Mouse (Mus musculus): Measurements from ENCODE around the gene Rnf224. TPM values are rescaled to one million over a fixed set of nuclear protein-coding genes. Genes with fewer than 3 reads are reported as not detected.

The Rnf224 gene
- not detected in 2 replicates for total RNA-seq (2023)

DNA sequence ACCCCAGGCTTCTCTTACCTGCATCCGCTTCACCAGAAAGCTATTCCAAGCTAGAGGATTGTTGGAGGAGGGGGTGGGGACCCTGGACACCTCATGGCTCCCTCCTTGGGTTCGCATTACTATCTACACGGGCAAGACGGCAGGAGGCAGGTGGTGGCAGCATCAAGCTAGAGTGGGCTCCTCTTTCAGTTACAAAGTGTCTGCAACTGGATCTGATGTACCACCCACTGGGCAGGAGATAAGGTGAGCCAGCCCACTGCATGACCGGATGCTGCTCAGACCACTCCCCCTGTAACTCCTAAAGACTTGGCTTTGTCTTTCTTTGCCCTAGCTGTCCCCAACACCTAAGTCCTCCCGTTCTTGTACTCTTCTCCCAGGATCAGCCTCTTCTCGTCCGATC, at the start of gene Rnf224:
Gene Rnf224, minus strand, starts transcription at position 174 of the 400 bp plus-strand sequence.

DNA sequence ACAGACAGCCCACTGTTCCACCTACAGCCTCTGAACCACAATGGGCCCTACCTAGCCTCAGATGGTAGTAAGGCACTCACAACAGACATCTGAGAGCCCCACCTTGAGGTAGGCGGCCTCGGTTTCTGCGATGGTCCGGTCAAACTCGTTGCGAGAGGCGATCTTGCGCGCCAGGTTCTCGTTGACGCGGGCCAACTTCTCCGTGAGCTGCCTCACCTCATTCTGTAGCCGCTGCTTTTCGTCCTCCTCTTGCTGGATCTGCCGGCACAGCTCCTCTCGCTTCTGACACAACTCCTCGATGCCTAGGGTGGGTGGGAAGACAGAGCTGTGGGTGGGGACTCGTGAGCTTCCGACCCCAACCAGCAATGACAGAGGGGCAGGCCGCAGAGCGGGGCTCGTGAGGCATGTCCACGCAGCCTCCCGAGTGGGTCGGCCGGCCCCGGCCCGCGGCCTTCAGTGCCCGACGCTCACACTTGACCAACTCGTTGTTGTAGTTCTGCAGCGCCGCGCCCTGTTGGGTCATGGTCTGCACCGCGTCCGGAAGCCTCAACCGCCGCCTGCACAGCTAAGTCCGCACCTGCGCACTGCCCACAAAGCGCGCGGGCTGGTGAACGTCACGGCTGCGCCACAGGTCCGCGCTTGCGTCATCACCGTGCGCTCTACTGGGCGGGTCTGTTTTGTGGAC, 35.4 kb upstream of the Rnf224 start, which contains the start of the genes Ssna1 and Anapc2:
Gene Ssna1, minus strand, starts transcription at position 612 of the 685 bp plus-strand sequence.
Gene Anapc2, plus strand, starts transcription at position 652 of the 685 bp plus-strand sequence.

GRCm38 (mm10) chr2:25262291-25262767, 25.7 kb upstream of the Rnf224 start, which contains the start of gene Tprn:
Tprn (plus strand) TSS chr2:25262618.

DNA sequence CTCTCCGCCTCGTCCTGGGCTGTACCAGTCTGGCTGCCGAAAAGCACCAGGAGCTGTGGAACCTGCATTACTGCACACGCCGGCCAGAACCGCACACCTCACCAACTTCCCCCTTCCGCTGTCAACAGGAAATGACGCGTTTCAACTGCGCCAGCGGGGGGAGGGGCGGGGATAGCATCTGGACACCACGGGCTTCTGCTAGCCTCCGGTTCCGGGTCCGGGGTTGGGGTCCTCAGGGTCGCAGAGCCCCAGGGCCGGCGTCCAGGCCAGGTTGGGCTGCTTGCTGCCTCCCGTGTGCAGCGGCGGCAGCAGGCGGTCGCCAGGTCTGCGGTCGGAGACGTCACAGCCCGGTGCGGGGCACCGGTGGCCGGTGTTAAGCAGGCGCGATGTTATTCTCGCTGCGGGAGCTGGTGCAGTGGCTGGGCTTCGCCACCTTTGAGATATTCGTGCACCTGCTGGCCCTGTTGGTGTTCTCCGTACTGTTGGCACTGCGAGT, 18.7 kb upstream of the Rnf224 start, which contains the start of gene Tmem203:
Gene Tmem203, plus strand, starts transcription at position 156 of the 496 bp plus-strand sequence.

DNA sequence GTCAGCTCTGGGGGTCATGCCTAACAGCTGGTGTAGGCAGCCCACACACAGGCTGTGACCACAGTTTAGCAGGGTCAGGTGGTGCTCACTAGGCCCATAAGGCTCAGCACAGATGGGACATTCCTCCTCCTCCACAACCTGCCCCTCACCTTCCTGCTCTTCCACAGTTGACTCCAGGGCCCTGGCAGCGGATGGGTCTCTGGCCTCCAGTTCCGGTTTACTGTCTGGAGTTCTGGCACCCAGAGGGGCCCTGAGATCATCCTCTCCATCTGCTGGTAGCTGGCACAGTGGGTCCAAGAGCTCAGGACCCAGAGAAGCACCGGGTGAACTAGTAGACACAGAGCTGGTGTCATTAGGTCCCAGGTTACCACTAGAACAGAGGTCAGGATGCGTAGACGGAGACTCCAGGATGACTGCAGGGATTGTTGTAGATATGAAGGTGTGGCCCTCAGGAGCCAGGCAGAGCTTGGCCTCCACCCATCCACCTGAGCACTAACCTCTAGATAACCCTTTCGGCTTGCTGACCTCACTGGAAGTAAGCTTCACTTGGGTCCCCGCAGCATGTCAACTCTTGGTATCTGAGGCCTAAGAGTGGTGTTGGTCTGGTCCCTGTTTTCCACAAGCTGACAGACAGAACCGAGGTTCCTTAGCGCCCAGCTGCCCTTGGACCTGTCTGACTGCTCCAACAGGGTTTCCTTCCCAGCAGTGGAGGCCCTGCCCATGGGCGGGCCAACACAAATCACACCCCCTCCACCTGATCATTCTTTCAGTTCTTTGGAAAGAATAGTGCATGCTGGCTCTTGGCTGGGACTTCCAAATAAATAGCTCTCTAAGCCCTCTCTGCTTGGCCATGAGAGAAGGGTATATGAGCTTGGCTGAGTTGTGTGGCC, 9.8 kb upstream of the Rnf224 start, which contains the start of gene AL732309.1:
Gene AL732309.1, minus strand, starts transcription at position 681 of the 890 bp plus-strand sequence.

GRCm38 (mm10) chr2:25242101-25242506, 5.5 kb upstream of the Rnf224 start, which contains the start of the genes Rnf208 and Cysrt1:
Rnf208 (plus strand) TSS chr2:25242255.
Cysrt1 (minus strand) TSS chr2:25242452.

GRCm38 (mm10) chr2:25234050-25234449, 2.5 kb downstream of the Rnf224 start, which contains the start of gene Slc34a3:
Slc34a3 (minus strand) TSS chr2:25234364.

DNA sequence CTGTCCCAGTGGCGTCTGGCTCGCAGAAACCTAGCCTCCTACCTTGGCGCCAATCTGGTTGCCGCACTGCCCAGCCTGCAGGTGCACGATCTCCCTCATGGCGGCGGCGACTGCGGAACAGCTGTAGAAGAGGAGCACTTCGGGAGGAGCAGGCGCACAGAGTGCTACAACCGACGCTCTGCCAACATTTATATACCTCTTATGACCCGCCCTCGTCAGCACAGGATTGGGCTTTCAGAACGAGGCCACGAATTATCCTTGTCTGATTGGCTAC, 12.2 kb downstream of the Rnf224 start, which contains the start of gene Tubb4b:
Gene Tubb4b, minus strand, starts transcription at position 211 of the 274 bp plus-strand sequence.

GRCm38 (mm10) chr2:25218445-25218844, 18.1 kb downstream of the Rnf224 start, which contains the start of gene Fam166a:
Fam166a (plus strand) TSS chr2:25218745.

GRCm38 (mm10) chr2:25214444-25214843, 22.1 kb downstream of the Rnf224 start, which contains the start of gene Stpg3:
Stpg3 (minus strand) TSS chr2:25214637.

GRCm38 (mm10) chr2:25211121-25211670, 25.4 kb downstream of the Rnf224 start, which contains the start of gene Nelfb:
Nelfb (minus strand) TSS chr2:25211489.

GRCm38 (mm10) chr2:25196172-25196954, 40.2 kb downstream of the Rnf224 start, which contains the start of gene Tor4a:
Tor4a (minus strand) TSS chr2:25196886.

Other genes starting within 250 kb of the Rnf224 start
- 13.3 and 21.1 TPM in 2 replicates for gene Nsmf, start 182.4 kb downstream of the Rnf224 start, total RNA-seq (2023)
- gene Entpd8, start 156.5 kb downstream of the Rnf224 start, total RNA-seq (2023) = not detected in 2 replicates
- not detected in 2 replicates for gene Noxa1, start 141.6 kb downstream of the Rnf224 start, total RNA-seq (2023)
- gene Nrarp, start 56.0 kb downstream of the Rnf224 start, total RNA-seq (2023) = 0.47 and 0.79 TPM in 2 replicates
- 33.2 and 33.9 TPM in 2 replicates for gene Tor4a, start 39.9 kb downstream of the Rnf224 start, total RNA-seq (2023)
- gene Nelfb, start 25.3 kb downstream of the Rnf224 start, total RNA-seq (2023) = 40.8 and 59.3 TPM in 2 replicates
- gene Stpg3, start 22.1 kb downstream of the Rnf224 start, total RNA-seq (2023) = not detected in 2 replicates
- not detected in 2 replicates for gene Fam166a, start 18.0 kb downstream of the Rnf224 start, total RNA-seq (2023)
- 227 and 252 TPM in 2 replicates for gene Tubb4b, start 12.1 kb downstream of the Rnf224 start, total RNA-seq (2023)
- gene Slc34a3, start 2.4 kb downstream of the Rnf224 start, total RNA-seq (2023) = not detected in 2 replicates
- gene Rnf208, start 5.5 kb upstream of the Rnf224 start, total RNA-seq (2023) = 0.57 TPM in 1 of 2 replicates, not detected in the other
- not detected in 2 replicates for gene Cysrt1, start 5.7 kb upstream of the Rnf224 start, total RNA-seq (2023)
- 3.1 and 5.6 TPM in 2 replicates for gene AL732309.1, start 10.1 kb upstream of the Rnf224 start, total RNA-seq (2023)
- 18.5 and 30.7 TPM in 2 replicates for gene Tmem203, start 18.7 kb upstream of the Rnf224 start, total RNA-seq (2023)
- 7.5 and 9.1 TPM in 2 replicates for gene Tprn, start 25.8 kb upstream of the Rnf224 start, total RNA-seq (2023)
- 52.4 and 52.7 TPM in 2 replicates for gene Ssna1, start 35.7 kb upstream of the Rnf224 start, total RNA-seq (2023)
- gene Anapc2, start 35.7 kb upstream of the Rnf224 start, total RNA-seq (2023) = 71.6 and 79.3 TPM in 2 replicates
- not detected in 2 replicates for gene Tmem210, start 51.4 kb upstream of the Rnf224 start, total RNA-seq (2023)
- not detected in 2 replicates for gene Lrrc26, start 53.1 kb upstream of the Rnf224 start, total RNA-seq (2023)
- not detected in 2 replicates for gene Grin1, start 82.4 kb upstream of the Rnf224 start, total RNA-seq (2023)
- gene Man1b1, start 95.6 kb upstream of the Rnf224 start, total RNA-seq (2023) = 30.4 and 42.8 TPM in 2 replicates
- gene Dpp7, start 119.6 kb upstream of the Rnf224 start, total RNA-seq (2023) = 13.5 and 19.6 TPM in 2 replicates
- 24.2 and 29.5 TPM in 2 replicates for gene Uap1l1, start 128.9 kb upstream of the Rnf224 start, total RNA-seq (2023)
- 8.6 and 10.6 TPM in 2 replicates for gene Sapcd2, start 135.5 kb upstream of the Rnf224 start, total RNA-seq (2023)
- gene Entpd2, start 159.1 kb upstream of the Rnf224 start, total RNA-seq (2023) = not detected in 2 replicates
- gene Npdc1, start 162.6 kb upstream of the Rnf224 start, total RNA-seq (2023) = not detected in 2 replicates
- 10.7 and 13.7 TPM in 2 replicates for gene Fut7, start 186.5 kb upstream of the Rnf224 start, total RNA-seq (2023)
- gene Abca2, start 191.9 kb upstream of the Rnf224 start, total RNA-seq (2023) = 19.6 and 21.3 TPM in 2 replicates
- not detected in 2 replicates for gene Clic3, start 220.1 kb upstream of the Rnf224 start, total RNA-seq (2023)
- 43.8 and 56.9 TPM in 2 replicates for gene Paxx, start 224.3 kb upstream of the Rnf224 start, total RNA-seq (2023)
- not detected in 2 replicates for gene Ptgds, start 233.3 kb upstream of the Rnf224 start, total RNA-seq (2023)

Data from neutrophil, adult 65 days (primary cell).